Mouse (Mus musculus): ENCODE data around the gene Mthfd1l.

DNA sequence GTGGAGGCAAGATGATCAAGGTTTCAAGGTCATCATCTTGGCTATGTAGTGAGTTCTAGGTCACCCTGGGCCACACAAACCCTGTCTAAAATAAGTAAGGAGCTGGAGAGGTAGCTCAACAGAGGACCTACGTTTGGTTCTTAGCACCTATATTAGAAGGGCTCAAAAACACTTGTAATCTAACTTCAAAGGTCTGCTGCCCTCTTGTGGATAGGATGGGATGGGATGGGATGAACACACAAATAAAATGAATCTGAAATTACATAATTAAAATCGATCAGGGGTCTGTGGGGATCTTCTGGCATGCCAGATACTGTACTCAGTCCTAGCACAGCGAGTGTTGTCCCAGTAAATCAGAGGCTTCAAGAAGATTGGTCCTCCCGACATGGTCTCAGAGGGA is 178.2 kb downstream of the Mthfd1l start:
- TF ChIP-seq CTCF (IDR thresholded peaks at IDR 0.05; ENCODE audit: low read depth, low read length): no peak
- TF ChIP-seq POLR2AphosphoS5 (IDR thresholded peaks at IDR 0.05; ENCODE audit: insufficient replicate concordance, low read depth, low read length): no peak
